Mouse (Mus musculus): ENCODE results near the gene Dap. TPM values are rescaled to one million over a fixed set of nuclear protein-coding genes. Genes with fewer than 3 reads are reported as not detected.

Gene Dap
- polyA plus RNA-seq, 1 experiment = 21.9 TPM

DNA sequence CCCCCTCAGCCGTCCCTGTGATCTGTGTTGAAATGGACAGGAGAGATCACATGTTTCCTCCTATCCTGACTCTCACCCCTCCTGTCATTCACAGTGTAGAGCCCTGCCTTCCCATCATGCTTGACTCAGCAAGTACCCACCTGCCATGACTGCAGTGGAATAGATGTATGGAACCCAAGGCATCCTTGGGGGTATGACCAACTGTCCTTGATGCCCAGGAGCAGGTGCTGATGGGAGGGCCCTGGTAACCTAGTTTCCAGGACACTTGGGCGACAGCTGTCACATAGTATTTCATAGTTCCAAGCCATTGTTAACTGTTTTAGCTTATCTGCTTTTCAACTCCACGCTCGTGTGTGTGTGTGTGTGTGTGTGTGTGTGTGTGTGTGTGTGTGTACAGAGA, 45.4 kb downstream of the Dap start:
- DNase-seq = no peak
- H3K4me3 ChIP-seq (replicated peaks; ENCODE audit: insufficient read depth, low read depth, low read length) = no peak overlapping the region
- H3K4me1 ChIP-seq (ENCODE audit: control insufficient read depth, insufficient read depth, low read length) = peaks cover 3% of the 10 kb centered on the region; the same call in 1 of the 2 replicates
- no peak overlapping the region for H3K27ac ChIP-seq (ENCODE audit: insufficient read depth, low read length)
- TF ChIP-seq POLR2A (IDR thresholded peaks at IDR 0.05; ENCODE audit: borderline replicate concordance, insufficient read depth, low read length) (no peak), CTCF (IDR thresholded peaks at IDR 0.05; ENCODE audit: borderline replicate concordance, insufficient read depth, low read depth, low read length) (no peak)
- 80% methylated on average over 4 of the region's 4 CpGs for WGBS
- no peaks in the 10 kb centered on the region for H3K27me3 ChIP-seq (ENCODE audit: control insufficient read depth, insufficient read depth, low read length)

DNA sequence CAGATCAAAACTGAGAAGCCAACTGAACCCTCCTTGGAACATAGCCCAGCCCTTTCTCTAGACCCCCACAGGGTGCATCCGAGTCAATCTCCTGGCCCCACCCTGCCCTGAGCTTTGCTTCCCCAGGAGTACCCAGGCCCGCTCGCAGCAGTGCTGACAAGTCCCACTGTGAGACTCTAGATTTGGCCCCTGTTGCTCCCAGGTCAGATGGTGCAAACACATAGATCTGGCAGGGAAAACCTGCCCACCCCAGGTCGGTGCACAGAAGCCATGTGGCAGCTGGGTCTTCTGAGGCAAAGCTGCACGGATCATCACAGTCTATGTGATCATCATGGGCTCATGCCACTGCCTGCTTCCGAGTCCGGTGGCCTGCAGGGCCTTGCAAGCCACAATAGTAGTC, 48.6 kb downstream of the Dap start:
- no peaks in the 10 kb centered on the region for H3K27me3 ChIP-seq (ENCODE audit: control insufficient read depth, insufficient read depth, low read length)
- peaks cover 3% of the 10 kb centered on the region; the same call in 1 of the 2 replicates for H3K4me1 ChIP-seq (ENCODE audit: control insufficient read depth, insufficient read depth, low read length)
- TF ChIP-seq CTCF (IDR thresholded peaks at IDR 0.05; ENCODE audit: borderline replicate concordance, insufficient read depth, low read depth, low read length) (no peak), POLR2A (IDR thresholded peaks at IDR 0.05; ENCODE audit: borderline replicate concordance, insufficient read depth, low read length) (no peak)
- 12% methylated on average over 7 of the region's 7 CpGs for WGBS
- no peak overlapping the region for H3K27ac ChIP-seq (ENCODE audit: insufficient read depth, low read length)
- DNase-seq = peak in 1 of 2 experiments; percentile 43
- H3K4me3 ChIP-seq (replicated peaks; ENCODE audit: insufficient read depth, low read depth, low read length) = no peak overlapping the region

DNA sequence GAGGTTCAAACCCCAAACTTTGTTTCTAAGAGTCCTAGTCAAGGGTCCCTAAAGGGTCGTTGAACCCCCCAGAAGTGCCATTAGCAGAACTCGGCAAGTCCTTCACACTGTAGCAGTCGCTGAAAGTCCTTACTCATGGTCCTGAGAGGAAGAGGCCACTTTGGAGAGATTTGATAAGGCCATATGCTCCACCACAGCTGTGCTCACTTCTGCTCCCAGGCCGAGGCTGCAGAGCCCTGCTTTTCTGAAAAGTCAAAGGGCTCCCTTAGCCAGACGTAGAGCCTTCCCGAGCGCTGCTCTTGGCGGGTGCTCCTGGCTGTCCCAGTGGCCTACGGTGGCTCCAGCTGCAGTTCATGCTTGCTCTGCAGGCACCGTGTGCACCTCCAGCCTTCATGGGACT, 49.4 kb downstream of the Dap start:
- no peaks in the 10 kb centered on the region for H3K27me3 ChIP-seq (ENCODE audit: control insufficient read depth, insufficient read depth, low read length)
- 85% methylated on average over 10 of the region's 10 CpGs for WGBS
- no peak overlapping the region for H3K27ac ChIP-seq (ENCODE audit: insufficient read depth, low read length)
- H3K4me1 ChIP-seq (ENCODE audit: control insufficient read depth, insufficient read depth, low read length) = peaks cover 3% of the 10 kb centered on the region; the same call in 1 of the 2 replicates
- no peak overlapping the region for H3K4me3 ChIP-seq (replicated peaks; ENCODE audit: insufficient read depth, low read depth, low read length)
- DNase-seq = no peak
- no peak for TF ChIP-seq POLR2A (IDR thresholded peaks at IDR 0.05; ENCODE audit: borderline replicate concordance, insufficient read depth, low read length)
- TF ChIP-seq CTCF (IDR thresholded peaks at IDR 0.05; ENCODE audit: borderline replicate concordance, insufficient read depth, low read depth, low read length) = no peak

DNA sequence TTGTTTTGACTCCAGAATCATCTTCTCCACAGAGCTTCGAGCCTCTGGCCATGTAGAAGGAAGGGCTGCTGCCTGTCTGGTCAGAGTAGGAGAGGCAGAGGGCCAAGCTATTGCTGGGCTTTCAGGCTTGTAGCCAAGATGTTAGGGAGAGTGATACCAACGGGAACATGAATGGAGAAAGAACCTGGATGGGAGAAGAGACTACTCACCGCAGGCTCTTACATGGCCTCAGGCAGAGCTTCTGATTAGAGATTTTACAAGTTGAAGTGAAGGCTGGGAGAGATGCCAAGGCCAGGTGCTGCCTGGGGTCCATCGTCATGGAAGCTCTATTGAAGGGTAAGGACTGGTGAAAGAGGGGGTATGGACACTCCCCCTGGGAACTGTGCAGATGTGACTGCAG, 54.0 kb downstream of the Dap start:
- no peak overlapping the region for H3K27ac ChIP-seq (ENCODE audit: insufficient read depth, low read length)
- no peak overlapping the region for H3K4me3 ChIP-seq (replicated peaks; ENCODE audit: insufficient read depth, low read depth, low read length)
- H3K27me3 ChIP-seq (ENCODE audit: control insufficient read depth, insufficient read depth, low read length) = no peaks in the 10 kb centered on the region
- WGBS = 17% methylated on average over 4 of the region's 4 CpGs
- DNase-seq = no peak
- TF ChIP-seq CTCF (IDR thresholded peaks at IDR 0.05; ENCODE audit: borderline replicate concordance, insufficient read depth, low read depth, low read length) = no peak
- TF ChIP-seq POLR2A (IDR thresholded peaks at IDR 0.05; ENCODE audit: borderline replicate concordance, insufficient read depth, low read length) = no peak
- H3K4me1 ChIP-seq (ENCODE audit: control insufficient read depth, insufficient read depth, low read length) = no peaks in the 10 kb centered on the region

DNA sequence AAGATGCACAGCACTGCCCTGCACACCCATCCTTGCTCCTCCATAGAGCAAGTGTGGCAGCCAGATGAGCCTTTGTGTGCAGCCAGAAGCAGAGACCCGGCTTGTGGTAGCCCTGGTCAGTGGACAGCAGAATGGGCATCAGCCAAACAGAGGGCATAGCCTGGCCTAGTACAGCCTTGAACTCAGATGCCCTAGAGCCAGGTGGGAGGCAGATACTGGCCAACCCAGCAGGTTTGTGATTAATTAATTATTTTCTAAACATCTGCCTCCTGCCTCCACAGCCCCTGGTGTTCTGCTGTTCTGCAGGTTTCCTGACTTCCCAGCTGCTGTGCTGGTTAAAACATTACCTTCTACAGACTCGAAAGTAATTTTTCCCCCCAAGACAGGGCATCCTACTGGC, 55.0 kb downstream of the Dap start:
- H3K27me3 ChIP-seq (ENCODE audit: control insufficient read depth, insufficient read depth, low read length) = no peaks in the 10 kb centered on the region
- H3K4me3 ChIP-seq (replicated peaks; ENCODE audit: insufficient read depth, low read depth, low read length) = no peak overlapping the region
- TF ChIP-seq POLR2A (IDR thresholded peaks at IDR 0.05; ENCODE audit: borderline replicate concordance, insufficient read depth, low read length) (no peak), CTCF (IDR thresholded peaks at IDR 0.05; ENCODE audit: borderline replicate concordance, insufficient read depth, low read depth, low read length) (no peak)
- DNase-seq = no peak
- no peak overlapping the region for H3K27ac ChIP-seq (ENCODE audit: insufficient read depth, low read length)
- 77% methylated on average over 2 of the region's 2 CpGs for WGBS
- no peaks in the 10 kb centered on the region for H3K4me1 ChIP-seq (ENCODE audit: control insufficient read depth, insufficient read depth, low read length)

DNA sequence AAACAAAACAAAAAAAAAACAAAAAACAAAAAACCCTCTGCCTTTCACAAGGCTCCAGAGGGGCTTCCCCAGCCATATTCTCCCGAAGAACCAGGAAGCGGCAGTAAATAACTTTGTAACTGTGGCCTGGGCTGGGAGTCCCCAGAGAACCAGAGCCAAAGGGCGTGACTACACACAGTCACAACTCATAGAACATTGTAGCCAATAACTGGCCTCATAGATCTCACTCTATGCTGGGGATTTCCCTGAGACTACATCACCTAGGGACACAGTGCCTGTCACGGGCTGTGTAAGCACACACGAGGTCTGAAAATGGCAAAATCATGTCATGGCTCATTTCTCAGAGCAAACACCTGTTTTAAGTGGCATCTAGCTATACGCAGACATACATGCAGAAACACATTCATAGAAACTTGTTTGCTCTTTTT, 55.5 kb downstream of the Dap start:
- WGBS = 90% methylated on average over 6 of the region's 6 CpGs

DNA sequence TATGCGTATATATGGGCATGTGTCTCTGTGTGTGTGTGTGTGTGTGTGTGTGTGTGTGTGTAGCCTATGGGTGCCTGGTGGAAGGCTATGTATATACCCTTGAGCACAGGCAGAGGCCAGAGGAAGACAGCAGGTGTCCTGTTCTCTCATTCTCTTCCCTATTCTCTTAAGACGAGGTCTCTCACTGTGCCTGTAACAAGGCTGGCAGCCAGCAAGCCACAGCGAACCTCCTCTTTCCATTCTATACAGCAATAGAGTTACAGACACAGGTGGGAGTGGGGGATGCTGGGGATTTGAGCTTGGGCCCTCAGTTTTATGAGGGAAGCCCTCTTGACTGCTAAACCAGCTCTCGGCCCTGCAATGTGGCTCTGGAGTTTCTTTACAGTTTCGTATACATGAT, 55.9 kb downstream of the Dap start:
- H3K4me3 ChIP-seq (replicated peaks; ENCODE audit: insufficient read depth, low read depth, low read length) = no peak overlapping the region
- H3K4me1 ChIP-seq (ENCODE audit: control insufficient read depth, insufficient read depth, low read length) = 0 out of 2 replicates have a peak, but pooled peaks cover under 1% of the 10 kb centered on the region
- WGBS = 93% methylated on average over 5 of the region's 5 CpGs
- TF ChIP-seq POLR2A (IDR thresholded peaks at IDR 0.05; ENCODE audit: borderline replicate concordance, insufficient read depth, low read length) (no peak), CTCF (IDR thresholded peaks at IDR 0.05; ENCODE audit: borderline replicate concordance, insufficient read depth, low read depth, low read length) (no peak)
- H3K27me3 ChIP-seq (ENCODE audit: control insufficient read depth, insufficient read depth, low read length) = no peaks in the 10 kb centered on the region
- DNase-seq = no peak
- no peak overlapping the region for H3K27ac ChIP-seq (ENCODE audit: insufficient read depth, low read length)

More for the DNA sequence above, 55.5 kb downstream of the Dap start:
- H3K27me3 ChIP-seq (ENCODE audit: control insufficient read depth, insufficient read depth, low read length) = no peaks in the 10 kb centered on the region
- no peaks in the 10 kb centered on the region for H3K4me1 ChIP-seq (ENCODE audit: control insufficient read depth, insufficient read depth, low read length)
- TF ChIP-seq CTCF (IDR thresholded peaks at IDR 0.05; ENCODE audit: borderline replicate concordance, insufficient read depth, low read depth, low read length) (no peak), POLR2A (IDR thresholded peaks at IDR 0.05; ENCODE audit: borderline replicate concordance, insufficient read depth, low read length) (no peak)
- DNase-seq = no peak
- H3K27ac ChIP-seq (ENCODE audit: insufficient read depth, low read length) = no peak overlapping the region
- H3K4me3 ChIP-seq (replicated peaks; ENCODE audit: insufficient read depth, low read depth, low read length) = no peak overlapping the region

DNA sequence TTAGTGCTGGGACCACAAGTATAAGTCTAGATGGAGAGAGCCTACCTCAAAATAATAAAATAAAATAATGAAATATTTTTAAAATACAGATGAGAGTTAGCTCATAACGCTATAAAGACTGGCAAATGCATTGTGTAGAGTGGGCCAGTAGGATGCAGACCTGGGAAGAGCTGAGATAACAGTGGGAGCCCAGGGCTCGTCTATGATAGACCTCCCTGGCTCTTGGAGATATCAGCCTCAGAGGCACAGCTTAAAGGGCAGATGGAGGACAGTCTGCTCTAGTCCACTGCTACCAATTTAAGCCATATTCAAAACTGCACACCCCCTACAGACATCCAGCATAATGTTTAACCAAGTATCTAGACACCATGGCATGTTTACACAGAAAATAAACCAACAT, 56.6 kb downstream of the Dap start:
- no peak overlapping the region for H3K27ac ChIP-seq (ENCODE audit: insufficient read depth, low read length)

More for the DNA sequence above, 56.6 kb downstream of the Dap start:
- no peak overlapping the region for H3K4me3 ChIP-seq (replicated peaks; ENCODE audit: insufficient read depth, low read depth, low read length)
- WGBS = 68% methylated on average over 2 of the region's 2 CpGs
- TF ChIP-seq CTCF (IDR thresholded peaks at IDR 0.05; ENCODE audit: borderline replicate concordance, insufficient read depth, low read depth, low read length) (no peak), POLR2A (IDR thresholded peaks at IDR 0.05; ENCODE audit: borderline replicate concordance, insufficient read depth, low read length) (no peak)
- H3K4me1 ChIP-seq (ENCODE audit: control insufficient read depth, insufficient read depth, low read length) = 0 out of 2 replicates have a peak, but pooled peaks cover 2% of the 10 kb centered on the region
- no peak for DNase-seq
- no peaks in the 10 kb centered on the region for H3K27me3 ChIP-seq (ENCODE audit: control insufficient read depth, insufficient read depth, low read length)

Measured in cerebellum, adult 2 months (tissue).